Mouse (Mus musculus): ENCODE measurements around the gene Vmn1r45. TPM values are rescaled to one million over a fixed set of nuclear protein-coding genes. Genes with fewer than 3 reads are reported as not detected.
"Not testable (repeated sequence)": the region's sequence is repeated elsewhere in the genome, so short reads cannot be mapped to it uniquely, and the experiment has no call there.

Gene Vmn1r45
- not detected in 2 replicates for polyA plus RNA-seq (2016; fragmentation: Nextera tagmentation; extraction: Ambion mirVana)

DNA sequence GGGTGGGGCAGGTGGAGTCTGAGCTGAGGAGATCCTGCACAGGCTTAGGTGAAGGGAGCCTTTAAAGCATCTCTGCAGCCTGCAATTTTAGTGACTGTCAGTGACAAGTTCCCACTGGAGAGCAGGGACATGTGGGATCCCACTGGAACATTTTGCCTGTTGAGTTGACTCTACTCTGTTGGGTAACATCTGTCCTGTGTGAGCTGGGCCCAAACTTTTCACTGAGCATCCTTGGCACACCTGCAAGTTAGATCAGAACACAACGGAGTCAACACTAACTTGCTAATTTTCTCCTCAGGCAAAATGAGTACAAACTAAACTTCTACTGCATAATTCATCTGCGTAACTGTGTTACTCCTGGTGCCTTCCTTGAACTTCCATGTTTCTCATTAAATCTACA lies at the start of gene Vmn1r45:
Vmn1r45 (minus strand) TSS at position 101 of the 400 bp plus-strand sequence.
- not testable (repeated sequence) for H3K27ac ChIP-seq; H3K9me3 ChIP-seq (replicated peaks); H3K4me1 ChIP-seq; ATAC-seq; H3K4me2 ChIP-seq; H3K27me3 ChIP-seq (replicated peaks); H3K9ac ChIP-seq; H3K36me3 ChIP-seq; H3K4me3 ChIP-seq
- WGBS (ENCODE audit: insufficient replicate concordance), result 61% methylated on average over 2 of the region's 2 CpGs

DNA sequence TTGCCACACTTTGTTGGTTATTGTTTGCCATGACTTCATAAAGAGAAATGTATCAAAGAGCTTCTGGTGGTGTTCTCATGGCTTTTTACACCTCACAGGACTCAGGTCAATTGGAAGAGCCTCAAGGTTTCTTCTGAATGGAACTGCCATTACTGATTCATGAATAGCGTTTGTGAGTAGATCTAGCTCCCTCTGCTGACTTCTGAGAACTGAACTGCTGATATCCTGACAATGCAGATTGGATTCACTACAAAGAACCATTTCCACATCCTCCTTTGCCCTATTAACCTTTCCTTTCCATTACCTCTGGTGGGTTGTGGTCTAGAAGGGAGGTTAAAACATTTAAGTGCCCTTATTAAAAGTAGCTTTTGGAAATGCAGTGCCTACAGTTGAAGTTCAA lies 45.6 kb upstream of the Vmn1r45 start:
- WGBS (ENCODE audit: insufficient replicate concordance), result 18% methylated on average over 1 of the region's 1 CpGs
- ATAC-seq, result no peak
- no peaks in the 10 kb centered on the region for H3K36me3 ChIP-seq
- no peaks in the 10 kb centered on the region; the same call in 1 of the 2 replicates for H3K9me3 ChIP-seq (replicated peaks)
- H3K9ac ChIP-seq, result no peak overlapping the region
- no peak overlapping the region for H3K27ac ChIP-seq
- H3K4me3 ChIP-seq, result no peak overlapping the region
- H3K27me3 ChIP-seq (replicated peaks), result no peaks in the 10 kb centered on the region
- no peak overlapping the region for H3K4me2 ChIP-seq
- H3K4me1 ChIP-seq, result no peaks in the 10 kb centered on the region

DNA sequence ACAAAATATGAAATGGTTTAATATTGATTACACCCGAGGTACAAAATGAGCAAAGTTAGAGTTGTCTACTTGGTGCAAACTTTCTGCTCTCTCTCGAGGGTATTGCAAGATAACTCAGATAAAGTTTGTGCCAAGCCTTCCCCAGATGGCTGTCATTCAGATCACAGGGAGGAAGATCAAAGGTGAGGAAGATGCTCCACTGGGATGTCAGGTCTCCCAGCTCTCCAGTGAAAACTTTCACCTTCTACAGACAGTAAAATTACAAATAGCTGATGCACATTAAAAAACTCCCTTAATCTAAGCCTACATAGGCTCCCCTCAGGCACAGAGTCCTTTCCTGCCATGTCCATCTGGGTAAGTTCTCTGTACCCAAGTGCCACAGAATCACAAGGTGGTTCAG lies 28.6 kb upstream of the Vmn1r45 start, which contains the start of gene Vmn1r46:
Vmn1r46 (plus strand) TSS at position 301 of the 400 bp plus-strand sequence.
- no peaks in the 10 kb centered on the region for H3K4me1 ChIP-seq
- H3K27me3 ChIP-seq (replicated peaks), result no peaks in the 10 kb centered on the region
- no peak for ATAC-seq
- no peak within 1 kb of the TSS for H3K4me3 ChIP-seq
- no peak within 1 kb of the TSS for H3K27ac ChIP-seq
- H3K9me3 ChIP-seq (replicated peaks), result peaks cover 3% of the 10 kb centered on the region; the same call in 1 of the 2 replicates
- H3K36me3 ChIP-seq, result no peaks in the 10 kb centered on the region
- WGBS (ENCODE audit: insufficient replicate concordance), result 38% methylated on average over 2 of the region's 2 CpGs
- H3K4me2 ChIP-seq, result no peak within 1 kb of the TSS
- no peak within 1 kb of the TSS for H3K9ac ChIP-seq

DNA sequence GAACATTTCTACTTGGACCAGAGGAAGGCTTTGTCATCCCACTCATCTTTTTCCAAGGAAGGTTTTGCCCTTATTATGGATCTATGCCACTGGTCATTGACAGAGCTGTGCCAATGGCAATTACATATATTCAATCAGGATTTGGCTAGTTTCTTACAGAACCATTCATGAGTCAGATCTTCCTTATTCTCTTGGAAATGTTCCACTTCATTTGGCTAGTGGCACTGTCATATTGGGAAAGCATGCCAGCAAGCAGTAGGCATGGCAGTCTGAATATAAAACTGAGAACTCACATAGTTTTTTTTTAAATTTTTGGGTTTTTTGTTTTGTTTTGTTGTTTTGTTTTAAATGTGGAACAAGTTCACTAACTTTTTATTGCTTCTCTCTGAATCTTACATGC lies 25.9 kb upstream of the Vmn1r45 start:
- H3K27me3 ChIP-seq (replicated peaks), result no peaks in the 10 kb centered on the region
- H3K27ac ChIP-seq, result no peak overlapping the region
- no peak overlapping the region for H3K9ac ChIP-seq
- H3K4me1 ChIP-seq, result no peaks in the 10 kb centered on the region
- H3K9me3 ChIP-seq (replicated peaks), result 0 out of 2 replicates have a peak, but pooled peaks cover 3% of the 10 kb centered on the region
- no peak overlapping the region for H3K4me2 ChIP-seq
- no peak for ATAC-seq
- H3K4me3 ChIP-seq, result no peak overlapping the region
- H3K36me3 ChIP-seq, result no peaks in the 10 kb centered on the region

DNA sequence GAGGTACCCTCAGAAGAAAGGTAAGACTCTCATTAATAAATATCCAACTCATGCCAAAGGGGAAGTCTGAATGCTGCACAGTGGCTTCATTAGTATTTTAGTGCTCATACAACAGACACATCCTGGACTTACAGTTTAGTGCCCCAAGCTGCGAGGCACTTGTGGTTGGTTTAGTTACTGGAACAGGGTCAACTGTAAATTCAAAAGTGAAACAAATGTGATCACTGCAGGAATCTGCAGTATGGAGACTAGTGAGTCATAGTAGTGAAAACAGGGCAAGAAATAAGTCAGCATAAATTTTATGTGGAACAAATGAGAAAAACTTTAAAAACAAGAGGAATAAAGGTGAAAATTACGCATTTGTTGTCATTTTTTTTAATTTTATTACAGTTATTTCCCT lies 13.2 kb upstream of the Vmn1r45 start:
- no peaks in the 10 kb centered on the region for H3K27me3 ChIP-seq (replicated peaks)
- no peak overlapping the region for H3K9ac ChIP-seq
- no peaks in the 10 kb centered on the region for H3K36me3 ChIP-seq
- H3K27ac ChIP-seq, result no peak overlapping the region
- no peaks in the 10 kb centered on the region for H3K4me1 ChIP-seq
- H3K4me3 ChIP-seq, result no peak overlapping the region
- no peak overlapping the region for H3K4me2 ChIP-seq
- ATAC-seq, result no peak
- 56% methylated on average over 2 of the region's 2 CpGs for WGBS (ENCODE audit: insufficient replicate concordance)
- H3K9me3 ChIP-seq (replicated peaks), result peaks cover 7% of the 10 kb centered on the region; the same call in 1 of the 2 replicates

DNA sequence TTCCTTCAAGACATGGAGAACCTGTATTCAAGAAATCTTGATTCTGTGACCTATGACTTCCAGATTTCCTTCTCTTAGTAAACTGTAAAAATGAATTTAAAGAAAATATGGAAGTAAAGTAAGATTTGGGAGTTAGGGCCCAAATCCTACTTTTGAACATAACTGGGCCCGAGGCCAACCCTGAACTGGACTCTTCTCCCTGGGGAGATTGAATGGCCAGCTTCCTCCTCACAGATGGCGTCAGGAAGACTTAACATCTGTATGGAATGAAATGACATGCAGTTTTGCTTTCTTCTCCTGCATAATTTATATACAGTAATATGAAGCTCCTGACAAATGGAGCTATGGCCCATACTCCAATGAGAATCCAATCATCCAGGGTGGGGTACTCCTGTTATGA lies 528 bp upstream of the Vmn1r45 start:
- no peaks in the 10 kb centered on the region for H3K36me3 ChIP-seq
- no peaks in the 10 kb centered on the region for H3K4me1 ChIP-seq
- no peak overlapping the region for H3K9ac ChIP-seq
- 56% methylated on average over 2 of the region's 2 CpGs for WGBS (ENCODE audit: insufficient replicate concordance)
- H3K27ac ChIP-seq, result no peak overlapping the region
- 0 out of 2 replicates have a peak, but pooled peaks cover 8% of the 10 kb centered on the region for H3K9me3 ChIP-seq (replicated peaks)
- no peak for ATAC-seq
- H3K4me2 ChIP-seq, result no peak overlapping the region
- H3K4me3 ChIP-seq, result no peak overlapping the region
- no peaks in the 10 kb centered on the region for H3K27me3 ChIP-seq (replicated peaks)

DNA sequence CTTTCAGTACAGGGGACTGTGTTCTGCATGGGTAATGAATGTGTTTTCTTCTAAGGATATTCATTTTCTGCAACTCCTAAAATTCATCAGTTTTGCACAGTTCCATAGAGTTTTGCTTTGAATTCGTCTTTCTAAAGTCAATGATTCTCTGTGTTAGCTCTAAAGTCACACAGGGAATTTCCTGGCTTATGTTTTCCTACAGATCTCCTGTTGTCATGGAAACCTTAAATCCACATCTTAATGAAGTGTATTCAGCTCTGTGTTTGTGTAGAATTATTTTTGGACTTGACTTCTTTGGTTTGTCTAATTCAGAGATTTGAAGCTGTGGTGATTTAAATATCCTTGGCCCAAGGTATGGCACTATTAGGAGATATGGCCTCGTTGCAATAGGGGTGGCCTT lies 56.6 kb downstream of the Vmn1r45 start:
- Histone ChIP-seq H3K36me3 (no peaks in the 10 kb centered on the region), H3K4me1 (no peaks in the 10 kb centered on the region), H3K27me3 (replicated peaks) (no peaks in the 10 kb centered on the region), H3K4me2 (no peak overlapping the region), H3K9me3 (replicated peaks) (no peaks in the 10 kb centered on the region), H3K27ac (no peak overlapping the region), H3K9ac (no peak overlapping the region), H3K4me3 (no peak overlapping the region)
- no peak for ATAC-seq
- 20% methylated on average over 2 of the region's 2 CpGs for WGBS (ENCODE audit: insufficient replicate concordance)

DNA sequence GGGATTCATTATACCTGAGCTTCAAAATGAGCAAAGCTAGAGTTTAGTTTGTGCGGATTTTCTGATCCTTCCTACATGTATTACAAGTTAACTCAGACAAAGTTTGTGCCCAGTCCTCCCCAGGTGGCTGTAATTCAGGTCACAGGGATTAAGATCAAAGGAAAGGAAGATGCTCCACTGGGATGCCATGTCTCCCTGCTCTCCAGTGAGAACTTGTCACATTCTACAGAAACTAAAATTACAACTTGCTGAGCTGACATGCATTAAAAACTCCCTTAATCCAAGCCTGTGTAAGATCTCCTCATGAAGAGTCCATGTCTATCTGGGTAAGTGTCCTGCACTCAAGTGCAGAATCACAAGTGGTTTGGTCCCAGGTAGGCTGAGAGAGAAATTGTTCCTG lies 57.0 kb downstream of the Vmn1r45 start, which contains the start of gene Vmn1r44:
Vmn1r44 (plus strand) TSS at position 301 of the 400 bp plus-strand sequence.
- Histone ChIP-seq H3K9me3 (replicated peaks) (no peaks in the 10 kb centered on the region), H3K36me3 (no peaks in the 10 kb centered on the region), H3K4me3 (no peak within 1 kb of the TSS), H3K9ac (no peak within 1 kb of the TSS), H3K4me1 (no peaks in the 10 kb centered on the region), H3K4me2 (no peak within 1 kb of the TSS), H3K27ac (no peak within 1 kb of the TSS), H3K27me3 (replicated peaks) (no peaks in the 10 kb centered on the region)
- 59% methylated on average over 1 of the region's 1 CpGs for WGBS (ENCODE audit: insufficient replicate concordance)
- ATAC-seq, result no peak

Other genes starting within 250 kb of the Vmn1r45 start
- gene Vmn1r40, start 233.1 kb downstream of the Vmn1r45 start, polyA plus RNA-seq (2016; fragmentation: Nextera tagmentation; extraction: Ambion mirVana), result not detected in 2 replicates
- not detected in 2 replicates for gene Vmn1r41, start 199.8 kb downstream of the Vmn1r45 start, polyA plus RNA-seq (2016; fragmentation: Nextera tagmentation; extraction: Ambion mirVana)
- not detected in 2 replicates for gene Vmn1r42, start 64.2 kb downstream of the Vmn1r45 start, polyA plus RNA-seq (2016; fragmentation: Nextera tagmentation; extraction: Ambion mirVana)
- gene Vmn1r43, start 64.2 kb downstream of the Vmn1r45 start, polyA plus RNA-seq (2016; fragmentation: Nextera tagmentation; extraction: Ambion mirVana), result not detected in 2 replicates
- not detected in 2 replicates for gene Vmn1r44, start 56.9 kb downstream of the Vmn1r45 start, polyA plus RNA-seq (2016; fragmentation: Nextera tagmentation; extraction: Ambion mirVana)
- not detected in 2 replicates for gene Vmn1r46, start 28.7 kb upstream of the Vmn1r45 start, polyA plus RNA-seq (2016; fragmentation: Nextera tagmentation; extraction: Ambion mirVana)
- not detected in 2 replicates for gene Vmn1r47, start 75.5 kb upstream of the Vmn1r45 start, polyA plus RNA-seq (2016; fragmentation: Nextera tagmentation; extraction: Ambion mirVana)
- gene Vmn1r48, start 96.2 kb upstream of the Vmn1r45 start, polyA plus RNA-seq (2016; fragmentation: Nextera tagmentation; extraction: Ambion mirVana), result not detected in 2 replicates
- gene Vmn1r49, start 137.9 kb upstream of the Vmn1r45 start, polyA plus RNA-seq (2016; fragmentation: Nextera tagmentation; extraction: Ambion mirVana), result not detected in 2 replicates
- not detected in 2 replicates for gene Vmn1r50, start 160.8 kb upstream of the Vmn1r45 start, polyA plus RNA-seq (2016; fragmentation: Nextera tagmentation; extraction: Ambion mirVana)
- not detected in 2 replicates for gene Vmn1r51, start 182.0 kb upstream of the Vmn1r45 start, polyA plus RNA-seq (2016; fragmentation: Nextera tagmentation; extraction: Ambion mirVana)
- not detected in 2 replicates for gene Vmn1r52, start 234.2 kb upstream of the Vmn1r45 start, polyA plus RNA-seq (2016; fragmentation: Nextera tagmentation; extraction: Ambion mirVana)